Mouse (Mus musculus): ENCODE data around the gene Parp11.
A peak's percentile ranks its signal among the peaks of the same experiment; 100 is the strongest.

Gene Parp11

DNA sequence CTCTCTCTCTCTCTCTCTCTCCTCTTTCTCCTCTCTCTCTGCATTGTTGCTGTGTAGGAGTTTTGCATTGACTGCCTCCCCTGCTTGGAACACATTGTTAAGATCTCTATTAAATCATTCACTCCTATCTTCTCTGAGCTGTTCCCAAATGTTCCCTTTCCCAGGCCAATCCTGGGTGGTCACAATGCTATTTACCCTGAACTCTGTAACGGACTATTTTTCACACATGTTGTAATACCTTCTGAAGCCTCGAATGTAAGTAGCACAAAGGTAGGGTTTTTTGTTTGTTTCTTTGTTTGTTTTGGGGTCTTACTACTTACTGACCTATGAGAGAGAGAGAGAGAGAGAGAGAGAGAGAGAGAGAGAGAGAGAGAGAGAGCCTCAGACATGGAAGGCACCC lies 2.2 kb downstream of the Parp11 start:
- DNase-seq (ENCODE audit: low spot score): no peak

DNA sequence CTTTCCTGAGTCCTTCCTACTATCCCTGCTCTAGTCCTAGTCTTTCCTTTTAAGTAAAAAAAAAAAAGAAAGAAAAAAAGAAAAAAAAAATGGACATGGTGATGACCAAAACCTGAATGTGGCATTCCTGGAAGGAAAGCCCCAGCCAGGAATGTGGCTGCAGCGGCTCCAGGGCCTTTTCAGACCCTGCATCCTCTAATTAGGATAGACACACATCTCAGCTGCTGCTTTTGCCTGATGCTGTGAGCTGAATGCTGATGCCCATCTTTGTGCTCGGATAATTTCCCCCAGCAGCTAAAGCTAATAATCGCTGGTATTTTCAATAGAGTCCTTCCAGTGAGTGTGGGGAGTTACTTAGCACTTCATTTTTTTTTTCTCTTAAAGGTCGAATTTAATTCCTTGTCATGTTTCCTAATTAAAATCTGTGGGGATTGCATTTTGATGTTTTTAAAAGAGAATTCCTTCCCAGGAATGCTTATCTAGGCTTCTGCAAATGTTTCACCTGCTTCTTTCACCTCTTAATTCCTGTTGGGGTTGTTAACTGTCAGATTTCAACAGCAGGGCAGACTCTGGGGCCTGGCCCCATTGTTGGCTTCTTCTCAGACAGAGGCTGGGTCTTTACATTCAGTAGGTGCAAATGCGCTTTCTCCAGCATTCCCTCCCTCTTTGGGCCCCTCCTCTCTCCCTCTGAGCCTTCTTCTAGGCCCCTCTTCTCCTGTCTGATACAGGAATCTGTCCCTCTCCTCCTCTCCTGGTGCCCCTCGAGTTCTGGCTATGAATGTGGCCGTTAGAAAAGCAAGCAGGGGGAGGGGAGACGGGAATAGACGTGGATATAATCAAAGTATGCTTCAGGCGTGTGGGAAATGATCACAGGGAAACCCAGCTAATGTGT lies 3.1 kb downstream of the Parp11 start:
- DNase-seq (ENCODE audit: low spot score): no peak

DNA sequence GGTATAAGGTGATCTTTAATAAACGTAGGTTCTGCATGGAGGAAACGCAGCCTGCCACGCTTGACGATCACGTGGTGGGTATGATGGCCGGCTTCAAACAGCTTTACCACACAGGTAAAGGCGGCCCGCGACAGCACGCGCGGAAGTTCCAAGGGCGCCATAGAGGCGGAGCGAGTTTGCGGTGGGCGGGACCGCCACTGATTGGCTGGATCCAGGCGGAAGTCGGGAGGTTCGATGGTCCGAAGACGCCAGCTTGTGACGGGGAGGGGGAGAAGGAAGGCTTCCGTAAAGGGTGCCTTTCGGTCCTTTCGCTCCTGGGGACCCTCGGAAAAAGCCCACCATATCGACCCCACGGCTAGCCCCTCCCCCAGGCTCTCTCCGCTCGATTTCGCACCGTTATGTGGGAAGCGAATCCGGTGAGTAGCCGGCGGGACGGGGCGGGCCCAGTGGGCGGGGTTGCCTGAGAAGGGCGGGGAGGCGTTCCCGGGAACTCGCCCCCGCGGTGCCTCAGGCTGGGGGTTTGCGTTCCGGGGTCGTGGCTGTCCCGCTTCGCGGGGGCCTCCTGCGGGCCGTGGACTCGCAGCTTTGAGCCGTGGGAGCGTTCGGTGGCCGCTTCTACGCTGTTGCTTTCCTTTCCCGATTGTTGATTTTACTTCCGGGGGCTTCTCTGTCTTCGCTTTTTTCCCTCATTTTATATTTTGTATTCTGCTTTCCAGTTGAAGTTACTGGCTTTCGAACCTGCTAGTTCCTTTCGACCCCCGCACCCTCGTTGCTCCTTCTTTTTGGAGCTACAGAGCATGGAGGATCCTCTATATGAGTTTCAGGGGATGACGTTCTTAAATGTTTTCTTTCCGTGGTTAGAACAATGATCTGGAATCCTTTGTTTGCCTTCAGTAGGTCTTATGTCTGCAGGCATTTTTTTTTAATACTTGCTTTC lies 7.0 kb downstream of the Parp11 start:
- DNase-seq (ENCODE audit: low spot score): peak; percentile 88

DNA sequence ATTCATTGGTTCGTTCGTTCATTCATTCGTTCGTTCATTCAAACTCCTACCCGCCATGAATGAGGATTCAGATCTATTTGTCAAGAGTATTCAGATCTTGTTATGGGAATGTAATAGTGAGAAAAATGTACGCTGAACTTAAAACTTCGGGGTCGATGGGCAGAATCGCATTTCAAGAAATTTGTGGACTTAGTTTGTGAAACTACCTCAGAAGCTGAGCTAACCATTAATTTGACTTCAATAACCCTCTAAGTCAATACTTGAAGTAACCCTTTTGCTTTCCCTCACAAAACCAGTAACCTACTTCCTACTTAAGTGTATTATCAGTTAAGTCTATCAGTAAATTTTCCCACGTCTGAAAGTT lies 7.7 kb downstream of the Parp11 start:
- no peak for DNase-seq (ENCODE audit: low spot score)

DNA sequence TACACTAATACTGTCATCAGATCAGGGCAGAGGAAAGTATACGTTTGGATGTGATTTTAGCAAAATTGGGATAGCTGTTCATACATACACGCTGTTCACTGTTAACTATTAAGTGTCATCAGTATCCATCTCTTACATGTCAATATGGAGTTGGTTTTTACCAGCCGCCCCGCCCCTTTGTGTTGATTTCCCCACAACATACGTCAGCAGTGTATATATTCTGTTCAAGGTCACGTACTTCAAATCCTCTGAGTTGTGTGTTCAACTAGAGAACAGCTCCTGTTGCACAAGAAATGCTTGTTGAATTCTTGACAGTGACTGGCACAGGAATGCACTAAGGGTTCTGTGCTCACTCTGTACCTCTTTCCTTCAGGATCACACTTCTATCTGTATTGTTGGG lies 8.2 kb downstream of the Parp11 start:
- DNase-seq (ENCODE audit: low spot score): no peak

DNA sequence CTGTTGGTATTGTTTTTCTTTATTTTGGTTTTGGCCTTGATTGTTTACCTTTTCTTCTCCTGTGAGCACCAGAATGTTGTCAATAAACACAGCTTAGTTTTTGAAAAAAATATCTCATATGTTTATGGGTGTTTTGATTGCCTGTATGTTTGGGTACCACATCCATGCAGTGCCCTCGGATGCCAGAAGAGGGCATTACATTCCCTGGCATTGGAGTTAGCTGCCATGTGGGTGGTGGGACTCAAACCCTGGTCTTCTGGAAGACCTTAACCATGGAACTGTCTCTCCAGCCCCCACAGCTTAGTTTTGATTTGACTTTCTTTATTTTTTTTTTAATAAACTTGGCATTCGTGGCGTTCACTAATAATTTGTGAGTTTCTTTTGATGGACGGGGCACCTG lies 8.8 kb downstream of the Parp11 start:
- DNase-seq (ENCODE audit: low spot score): no peak

DNA sequence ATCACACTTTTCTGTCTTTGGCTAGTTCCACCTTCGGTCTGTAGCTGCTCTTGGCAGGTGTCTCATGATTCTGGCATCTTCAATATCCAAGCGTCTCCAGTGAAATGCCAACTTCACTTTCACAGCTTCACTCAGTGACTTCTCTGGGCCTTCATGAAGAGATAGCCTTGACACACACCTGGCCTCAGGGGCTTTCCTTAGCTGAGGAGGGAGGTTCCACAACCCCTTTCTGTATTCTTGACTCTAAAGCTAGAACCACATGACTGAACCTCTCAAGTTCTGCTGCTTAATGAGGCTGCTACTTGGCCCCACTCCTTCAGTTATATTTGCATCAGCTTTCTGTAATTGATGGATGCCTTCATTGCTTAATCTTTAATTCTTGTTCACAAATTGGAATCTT lies 10.1 kb downstream of the Parp11 start:
- DNase-seq (ENCODE audit: low spot score): no peak

DNA sequence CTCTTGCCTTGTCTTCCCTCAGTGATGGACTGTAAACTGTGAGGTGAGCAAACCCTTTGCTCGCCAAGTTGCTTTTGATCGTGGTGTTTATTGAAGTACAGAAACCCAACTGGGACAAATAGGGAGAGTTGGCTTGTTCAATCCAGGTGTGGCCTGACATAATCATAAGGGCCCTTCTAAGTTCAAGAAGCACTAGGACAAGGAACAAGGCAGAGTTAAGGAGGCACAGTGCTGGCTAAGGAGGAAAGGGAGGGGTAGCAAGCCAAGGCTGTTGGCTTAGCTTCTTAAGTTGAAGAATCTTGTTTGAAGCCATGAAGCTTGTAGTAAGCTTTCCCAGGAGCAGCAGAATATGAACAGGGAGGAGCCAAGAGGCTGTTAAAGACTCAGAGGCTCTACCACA lies 13.1 kb downstream of the Parp11 start:
- DNase-seq (ENCODE audit: low spot score): no peak

DNA sequence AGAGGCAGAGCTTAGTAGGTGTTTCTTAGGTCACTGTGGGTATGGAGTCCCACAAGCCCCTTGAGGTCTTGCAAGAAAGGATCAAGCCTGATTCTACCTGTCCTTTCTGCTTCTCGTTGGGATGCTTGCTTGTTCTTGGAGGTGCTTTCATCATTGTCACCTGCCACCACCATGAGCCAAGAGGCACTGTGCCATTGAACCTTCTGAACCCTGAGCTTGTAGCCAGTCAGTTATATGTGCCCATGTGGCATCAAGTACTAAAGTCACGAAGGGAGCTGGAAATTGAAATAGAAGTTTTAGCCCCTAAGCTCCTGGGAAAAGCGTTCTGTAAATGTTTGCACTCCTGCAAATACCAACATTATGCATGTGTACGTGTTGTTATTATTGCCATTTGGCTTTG lies 14.9 kb downstream of the Parp11 start:
- no peak for DNase-seq (ENCODE audit: low spot score)

DNA sequence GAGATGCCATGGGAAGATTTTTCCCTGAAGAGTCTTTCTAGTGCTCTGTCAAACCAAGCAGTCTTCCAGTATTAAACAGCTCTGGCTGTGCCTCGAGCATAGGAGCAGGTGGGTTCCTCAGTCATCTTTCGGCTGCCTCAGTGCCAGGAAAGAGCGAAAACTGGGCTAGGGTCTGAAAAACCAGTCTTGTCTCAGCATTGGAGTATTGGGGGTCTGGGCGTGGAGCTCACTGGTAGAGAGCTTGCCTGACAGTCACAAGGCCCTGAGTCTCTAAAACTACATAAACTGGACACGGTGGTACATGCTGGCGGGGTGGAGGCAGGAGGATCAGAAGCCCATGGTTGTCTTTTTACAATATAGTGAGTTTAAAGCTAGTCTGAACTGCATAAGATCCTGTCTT lies 15.6 kb downstream of the Parp11 start:
- no peak for DNase-seq (ENCODE audit: low spot score)

DNA sequence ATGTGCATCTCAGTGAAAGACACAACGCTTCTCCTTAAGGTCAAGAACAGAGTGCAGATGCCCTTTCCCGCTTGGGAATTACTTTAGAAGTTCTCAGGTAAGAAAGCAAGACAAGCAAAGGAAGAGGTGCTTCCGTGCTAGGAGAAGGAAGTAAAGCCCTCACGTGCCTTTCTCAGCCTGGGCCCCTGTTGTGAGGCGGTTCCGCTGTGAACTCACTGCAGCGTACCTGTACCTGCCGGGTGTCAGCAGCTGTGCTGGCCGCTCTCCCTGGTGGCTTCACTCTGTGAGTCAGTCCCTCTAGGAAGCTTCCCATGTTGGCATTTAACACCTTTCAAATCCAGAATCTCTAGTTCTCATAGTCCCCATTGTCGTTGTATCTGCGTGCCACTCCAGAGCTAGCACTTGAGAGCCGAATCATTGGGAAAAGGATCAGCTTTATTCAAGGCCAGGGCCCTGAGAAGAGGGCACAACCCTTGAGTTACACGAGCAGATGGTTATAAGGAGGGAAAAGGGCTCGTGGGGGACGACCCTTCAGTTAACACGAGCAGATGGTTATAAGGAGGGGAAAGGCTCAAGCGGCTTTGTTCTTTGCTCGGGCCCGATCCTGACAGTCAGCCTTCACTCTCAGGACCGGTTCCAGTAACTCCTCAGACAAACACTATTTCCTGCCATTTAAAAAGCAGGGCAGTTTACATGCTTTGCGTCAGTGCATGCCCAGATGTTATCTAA lies 16.8 kb downstream of the Parp11 start:
- DNase-seq (ENCODE audit: low spot score): no peak

DNA sequence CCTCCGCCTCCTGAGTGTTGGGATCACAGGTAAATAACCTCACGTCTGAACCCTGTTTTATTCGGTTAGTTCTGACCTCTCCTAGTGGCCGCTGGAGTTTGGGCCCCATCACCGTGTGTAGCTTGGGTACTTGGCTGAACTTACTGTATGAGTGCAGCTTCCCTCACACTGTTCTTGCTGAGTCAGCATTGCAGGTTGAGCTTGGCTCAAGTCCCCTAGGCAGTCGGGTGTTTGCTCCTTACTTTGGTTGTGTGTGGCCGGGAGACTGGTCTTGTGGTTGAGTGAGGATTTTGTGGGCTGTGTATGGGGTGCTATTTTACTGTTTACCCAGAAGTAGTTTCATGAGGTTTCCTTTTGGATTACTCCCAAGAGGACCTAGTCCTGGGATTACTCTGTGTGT lies 17.9 kb downstream of the Parp11 start:
- DNase-seq (ENCODE audit: low spot score): no peak

DNA sequence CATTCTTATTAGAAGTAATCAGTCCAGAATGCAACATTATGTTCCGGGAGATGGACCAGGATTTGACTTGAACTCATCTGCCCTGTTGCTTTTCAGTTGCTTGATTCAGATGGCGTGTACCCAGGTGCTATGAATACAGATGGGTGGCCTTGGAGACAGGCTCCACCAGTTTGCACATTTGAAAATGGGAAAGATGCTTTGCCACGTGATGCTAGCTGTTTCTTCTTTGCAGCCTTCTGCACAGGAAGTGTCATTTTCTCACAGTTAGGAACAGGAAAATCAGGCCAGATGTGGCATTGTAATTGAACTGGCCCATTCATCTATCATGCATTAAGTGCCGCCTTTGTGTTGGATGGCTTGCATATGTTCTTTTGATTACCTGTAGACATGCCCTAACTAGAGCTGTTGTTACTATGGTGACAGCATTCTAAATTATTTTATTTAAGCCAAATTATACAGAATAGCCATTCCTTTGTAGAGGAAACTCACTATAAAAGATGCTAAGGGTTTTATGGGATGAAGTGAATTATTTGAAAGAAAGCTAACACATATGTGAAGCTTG lies 20.2 kb downstream of the Parp11 start:
- no peak for DNase-seq (ENCODE audit: low spot score)

DNA sequence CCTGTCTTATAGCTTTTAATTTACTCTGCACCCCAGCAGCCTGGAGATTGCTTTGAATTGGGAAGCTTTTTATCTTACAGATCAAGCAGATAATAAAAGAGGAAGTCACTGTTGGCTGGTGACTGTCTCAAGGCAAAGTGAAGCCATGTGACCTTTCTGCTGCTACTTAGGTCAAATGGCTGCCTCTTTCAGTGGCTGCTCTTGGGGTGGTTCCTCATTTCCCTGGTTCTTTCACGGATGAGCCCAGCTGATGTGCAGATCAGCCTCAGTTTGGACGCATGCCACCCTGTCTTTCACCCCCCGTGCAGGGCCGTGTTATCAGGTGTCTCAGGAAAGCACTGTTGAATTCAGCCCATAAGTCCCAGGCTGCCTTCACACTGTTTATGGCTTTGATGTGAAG lies 25.4 kb downstream of the Parp11 start:
- no peak for DNase-seq (ENCODE audit: low spot score)

DNA sequence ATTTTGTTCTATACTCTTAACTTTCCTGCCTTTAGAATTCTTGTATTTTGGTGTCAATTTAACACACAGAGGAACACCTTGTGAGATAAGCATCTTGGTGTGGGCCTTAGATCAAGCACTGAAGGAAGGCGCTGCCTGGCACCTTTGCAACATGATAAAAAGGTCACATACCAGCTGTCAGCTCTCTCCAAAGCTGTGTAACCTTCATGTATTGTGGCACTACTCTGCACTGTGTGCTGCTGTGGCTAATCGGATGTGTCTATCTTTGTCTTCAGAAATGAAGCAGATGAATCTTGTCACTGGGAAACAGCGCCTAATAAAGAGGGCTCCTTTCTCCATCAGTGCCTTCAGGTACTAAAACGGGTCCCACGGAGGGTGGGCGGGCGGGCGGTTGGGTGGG lies 27.3 kb downstream of the Parp11 start:
- no peak for DNase-seq (ENCODE audit: low spot score)

DNA sequence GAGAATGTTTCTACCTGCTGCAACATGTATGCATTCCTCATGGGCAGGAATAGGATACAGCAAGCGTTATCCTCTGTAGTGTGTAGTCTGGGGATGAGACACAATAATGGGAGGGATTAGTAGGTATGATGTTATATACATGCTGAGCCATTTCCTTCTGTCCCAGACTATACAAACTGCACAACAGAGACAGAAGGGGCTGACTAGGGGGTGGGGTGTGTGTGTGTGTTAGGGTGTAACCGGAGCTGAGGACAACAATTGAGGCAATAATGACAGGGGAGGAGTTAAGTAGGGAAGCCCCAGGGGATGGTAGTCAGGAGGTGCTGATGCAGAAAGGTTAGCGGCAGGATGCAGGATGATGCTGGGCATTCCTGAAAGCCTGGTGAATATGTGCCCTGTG lies 28.6 kb downstream of the Parp11 start:
- DNase-seq (ENCODE audit: low spot score): no peak

DNA sequence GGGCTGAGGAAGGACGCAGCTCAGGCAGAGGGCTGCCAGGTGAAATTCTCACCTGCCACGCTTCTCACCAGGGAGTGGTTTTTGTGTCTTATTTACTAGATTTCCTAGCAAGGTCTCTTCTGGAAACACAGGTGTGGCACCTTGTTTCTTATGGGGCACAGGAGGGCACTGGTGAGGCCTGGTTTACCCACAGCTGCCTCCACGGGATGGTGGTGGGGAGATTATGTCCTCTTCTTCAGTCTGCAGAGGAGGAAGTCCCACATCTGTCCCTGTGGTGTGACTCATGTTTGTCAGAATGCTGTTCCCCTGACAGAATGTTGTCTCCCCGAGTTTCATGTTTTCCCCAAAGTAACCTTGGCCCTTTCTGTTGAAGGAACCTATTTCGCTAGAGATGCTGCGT lies 44.4 kb downstream of the Parp11 start:
- no peak for DNase-seq (ENCODE audit: low spot score)

DNA sequence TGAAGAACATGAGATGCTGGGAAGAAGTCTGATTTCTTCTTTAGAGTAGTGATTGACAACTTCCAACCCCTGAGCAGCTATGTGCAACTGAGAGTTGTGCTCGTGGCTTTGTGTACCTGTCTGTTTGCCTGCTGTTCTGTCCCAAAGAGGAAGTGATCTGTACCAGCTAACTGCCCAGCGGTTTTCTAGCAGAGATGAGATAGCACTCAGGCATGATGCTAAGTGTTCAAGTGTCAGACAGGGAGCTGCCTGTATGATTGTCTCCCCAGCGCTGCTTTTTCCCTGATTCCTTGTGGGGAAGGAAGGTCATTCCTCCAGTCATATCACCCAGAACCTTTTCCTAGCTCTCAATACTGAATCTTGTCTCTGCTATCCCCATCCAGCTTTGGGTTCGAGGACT lies 45.9 kb downstream of the Parp11 start:
- no peak for DNase-seq (ENCODE audit: low spot score)

DNA sequence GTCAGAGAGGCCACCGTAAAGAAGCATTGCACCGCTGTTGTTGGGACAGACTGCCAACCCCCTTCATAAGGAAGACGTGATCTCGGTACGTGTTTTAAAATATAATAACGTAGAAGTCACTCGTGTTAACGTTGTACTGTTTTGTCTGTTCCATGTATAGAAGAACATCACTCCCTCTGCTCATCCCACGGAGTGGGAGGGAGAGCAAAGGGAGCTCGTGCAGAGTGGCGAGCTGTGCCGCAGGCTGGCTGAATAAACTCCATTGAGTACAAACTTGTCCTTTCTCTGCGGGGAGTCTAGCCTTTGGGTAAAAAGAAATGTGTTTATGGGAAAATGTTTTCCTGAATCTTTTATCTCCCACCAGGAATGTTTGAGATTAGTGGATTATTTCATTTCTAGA lies 47.1 kb downstream of the Parp11 start:
- DNase-seq (ENCODE audit: low spot score): no peak

DNA sequence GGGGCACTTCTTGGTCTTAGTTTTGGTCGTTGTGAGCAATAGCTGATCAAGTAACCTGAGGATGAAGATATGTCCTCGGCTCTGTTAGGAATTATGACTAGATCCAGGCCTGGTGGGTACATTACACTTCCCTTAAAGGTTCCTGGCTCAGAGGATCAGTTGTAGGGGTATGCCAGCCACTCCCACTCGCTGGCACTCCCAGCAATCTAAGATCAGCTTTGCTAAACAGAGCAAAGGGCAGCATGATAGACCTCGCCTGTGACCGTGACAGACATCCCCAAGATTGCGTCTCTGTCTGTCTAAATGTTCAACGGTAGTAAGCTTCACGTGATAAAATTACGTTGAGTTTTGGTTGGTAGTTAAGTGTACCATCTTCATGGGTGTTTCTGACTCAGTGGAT lies 47.7 kb downstream of the Parp11 start:
- DNase-seq (ENCODE audit: low spot score): no peak

DNA sequence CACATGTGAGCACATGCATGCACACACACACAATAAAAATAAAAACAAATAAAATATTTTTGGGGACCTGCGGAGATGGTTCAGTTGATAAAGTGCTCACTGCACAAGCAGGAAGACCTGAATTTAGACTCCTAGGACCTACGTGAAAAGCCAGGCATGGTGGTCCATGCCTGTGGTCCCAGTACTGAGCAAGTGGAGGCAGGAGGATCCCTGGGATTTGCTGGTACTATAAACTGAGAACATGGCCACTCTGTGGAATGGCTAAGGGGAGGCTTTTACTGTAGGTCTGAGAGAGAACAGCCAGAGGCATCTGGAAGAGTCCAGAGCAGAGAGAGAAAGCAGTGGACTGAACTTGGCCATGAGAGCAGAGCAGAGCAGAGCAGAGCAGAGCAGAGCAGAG lies 48.6 kb downstream of the Parp11 start:
- DNase-seq (ENCODE audit: low spot score): no peak

DNA sequence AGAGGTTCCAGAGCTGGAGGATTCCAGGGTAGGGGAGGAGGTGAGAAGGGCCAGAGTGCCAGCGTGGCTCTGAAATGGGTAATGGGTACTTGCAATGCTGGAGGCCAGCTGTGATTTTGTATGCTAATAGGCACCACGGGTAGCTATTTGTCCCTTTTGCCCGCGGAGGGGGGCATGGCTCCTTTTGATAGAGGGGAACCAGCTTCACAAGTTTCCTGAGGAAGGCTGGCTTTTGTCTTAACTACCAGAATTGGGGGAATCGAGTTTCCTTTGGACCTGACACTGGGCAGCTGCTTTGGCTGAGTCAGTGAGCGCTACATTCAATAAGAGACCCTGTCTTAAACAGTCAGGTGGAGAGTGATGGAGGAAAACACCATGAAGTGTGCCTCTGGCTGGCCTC lies 49.2 kb downstream of the Parp11 start:
- DNase-seq (ENCODE audit: low spot score): no peak

Measured in left cerebral cortex, adult 11 months (tissue).